Mouse (Mus musculus) embryonic facial prominence, embryonic 11.5 days (tissue): ENCODE measurements around the gene Lmnb2. TPM values are rescaled to one million over a fixed set of nuclear protein-coding genes. Genes with fewer than 3 reads are reported as not detected.

Source experiments
- ATAC-seq: fragments of 200-750 bp; cut with Nextera tagmentation; replicated peaks from 2 replicates; pipeline ENCODE4 v1.8.0; 2017; ENCODE audit warnings: low read depth; ENCODE audit not compliant: insufficient number of reproducible peaks, low FRiP score, low TSS enrichment
- DNase-seq: peaks from one replicate; pipeline ENCODE4 v3.0.0-alpha.2; 2015; ENCODE audit warnings: low spot score
- H3K27ac ChIP-seq: fragments of 300-500 bp; sonication (generic); replicated peaks from 2 replicates; pipeline ENCODE4 v1.5.1; 2014; ENCODE audit warnings: mild to moderate bottlenecking, low read depth, low read length, control low read depth
- H3K27me3 ChIP-seq: fragments of 300-500 bp; sonication (generic); 2 replicates; pipeline ENCODE4 v1.6.1; 2014; ENCODE audit warnings: mild to moderate bottlenecking, low read length, moderate library complexity, mixed read lengths; ENCODE audit not compliant: control insufficient read depth, insufficient read depth
- H3K36me3 ChIP-seq: fragments of 300-500 bp; sonication (generic); replicated peaks from 2 replicates; pipeline ENCODE4 v1.6.1; 2014; ENCODE audit warnings: low read depth, mild to moderate bottlenecking, low read length, moderate library complexity, mixed read lengths; ENCODE audit not compliant: control insufficient read depth, insufficient read depth
- H3K4me1 ChIP-seq: fragments of 300-500 bp; sonication (generic); 2 replicates; pipeline ENCODE4 v1.6.1; 2014; ENCODE audit warnings: low read length, mixed read lengths; ENCODE audit not compliant: control insufficient read depth, insufficient read depth
- H3K4me2 ChIP-seq: fragments of 300-500 bp; sonication (generic); 2 replicates; pipeline ENCODE4 v1.6.1; 2014; ENCODE audit warnings: low read depth, mild to moderate bottlenecking, control low read depth, low read length, moderate library complexity
- H3K4me3 ChIP-seq: fragments of 300-500 bp; sonication (generic); 2 replicates; pipeline ENCODE4 v1.5.1; 2014; ENCODE audit warnings: low read depth, low read length, control low read depth
- H3K9ac ChIP-seq: fragments of 300-500 bp; sonication (generic); replicated peaks from 2 replicates; pipeline ENCODE4 v1.6.1; 2014; ENCODE audit warnings: mild to moderate bottlenecking, control low read depth, low read length
- H3K9me3 ChIP-seq: fragments of 300-500 bp; sonication (generic); replicated peaks from 2 replicates; pipeline ENCODE4 v1.6.1; 2016; ENCODE audit warnings: mild to moderate bottlenecking, low read length, inconsistent platforms, mixed read lengths; ENCODE audit not compliant: control insufficient read depth
- WGBS: fragments of 180-500 bp; shearing (Covaris S2); extraction: QIAGEN DNeasy Blood & Tissue Kit; methylation state at CpG from one replicate; pipeline ENCODE4 v1.1.7; 2014; 5-methylcytosine and 5-hydroxymethylcytosine counted together
- polyA plus RNA-seq: library from polyadenylated mRNA; unstranded; fragments of >200 nt; fragmentation: Nextera tagmentation; extraction: Ambion mirVana; gene quantifications from 2 replicates; pipeline ENCODE4 v1.2.1, GENCODE M21; 2014

Lmnb2 gene
- polyA plus RNA-seq, 1 experiment from 2014 or later: 18.4 TPM

- H3K9me3 ChIP-seq: no peaks in the 10 kb centered on the region
- DNase-seq (no peak), ATAC-seq (no peak)
- no peaks in the 10 kb centered on the region for H3K36me3 ChIP-seq
- H3K27me3 ChIP-seq: no peaks in the 10 kb centered on the region
- no peak overlapping the region for H3K27ac ChIP-seq
- WGBS: 48% methylated on average over 8 of the region's 8 CpGs
- no peak overlapping the region for H3K4me2 ChIP-seq
- peaks cover 9% of the 10 kb centered on the region for H3K4me1 ChIP-seq
- H3K9ac ChIP-seq: no peak overlapping the region
- no peak overlapping the region for H3K4me3 ChIP-seq
Measured at GRCm38 (mm10) chr10:80942919-80943318, 24.9 kb upstream of the Lmnb2 start.

GRCm38 (mm10) chr10:80940988-80941347, 22.9 kb upstream of the Lmnb2 start:
- no peak overlapping the region for H3K4me3 ChIP-seq
- no peak overlapping the region for H3K4me2 ChIP-seq
- no peak for ATAC-seq
- 0 out of 2 replicates have a peak, but pooled peaks cover 4% of the 10 kb centered on the region for H3K27me3 ChIP-seq
- no peak for DNase-seq
- WGBS: 86% methylated on average over 2 of the region's 2 CpGs
- H3K36me3 ChIP-seq: no peaks in the 10 kb centered on the region
- no peak overlapping the region for H3K27ac ChIP-seq
- peaks cover 23% of the 10 kb centered on the region for H3K4me1 ChIP-seq
- H3K9me3 ChIP-seq: no peaks in the 10 kb centered on the region
- H3K9ac ChIP-seq: no peak overlapping the region

- peaks cover 25% of the 10 kb centered on the region for H3K4me1 ChIP-seq
- DNase-seq (no peak), ATAC-seq (no peak)
- H3K9ac ChIP-seq: no peak overlapping the region
- H3K27ac ChIP-seq: no peak overlapping the region
- H3K27me3 ChIP-seq: 0 out of 2 replicates have a peak, but pooled peaks cover 4% of the 10 kb centered on the region
- H3K4me2 ChIP-seq: no peak overlapping the region; the same call in 1 of the 2 replicates
- H3K4me3 ChIP-seq: no peak overlapping the region
- no peaks in the 10 kb centered on the region for H3K36me3 ChIP-seq
- 40% methylated on average over 8 of the region's 8 CpGs for WGBS
- no peaks in the 10 kb centered on the region for H3K9me3 ChIP-seq
Measured at GRCm38 (mm10) chr10:80940320-80940987, 22.4 kb upstream of the Lmnb2 start.

- H3K9me3 ChIP-seq: no peaks in the 10 kb centered on the region
- peak overlapping the region; percentile 47 for H3K9ac ChIP-seq
- DNase-seq (peak; percentile 86), ATAC-seq (peak; percentile 16)
- H3K36me3 ChIP-seq: no peaks in the 10 kb centered on the region
- peak overlapping the region; percentile 56; the same call in 1 of the 2 replicates for H3K27ac ChIP-seq
- H3K4me1 ChIP-seq: peaks cover 25% of the 10 kb centered on the region
- 0 out of 2 replicates have a peak, but pooled peaks cover 4% of the 10 kb centered on the region for H3K27me3 ChIP-seq
- H3K4me2 ChIP-seq: peak overlapping the region; percentile 79
- 7% methylated on average over 28 of the region's 28 CpGs for WGBS
- peak overlapping the region; percentile 36 for H3K4me3 ChIP-seq
Measured at GRCm38 (mm10) chr10:80939671-80940070, 21.6 kb upstream of the Lmnb2 start.

GRCm38 (mm10) chr10:80938831-80939550, 20.9 kb upstream of the Lmnb2 start:
- Histone ChIP-seq H3K36me3 (no peaks in the 10 kb centered on the region), H3K4me2 (peak overlapping the region; percentile 79), H3K27me3 (peaks cover 10% of the 10 kb centered on the region), H3K4me3 (peak overlapping the region; percentile 36; the same call in 1 of the 2 replicates), H3K27ac (peak overlapping the region; percentile 56; the same call in 1 of the 2 replicates), H3K9me3 (no peaks in the 10 kb centered on the region), H3K4me1 (peaks cover 25% of the 10 kb centered on the region), H3K9ac (peak overlapping the region; percentile 2)
- 12% methylated on average over 15 of the region's 15 CpGs for WGBS
- ATAC-seq (peak; percentile 53; the same call in 1 of the 2 replicates), DNase-seq (peak; percentile 68)

- no peak overlapping the region for H3K27ac ChIP-seq
- H3K9ac ChIP-seq: no peak overlapping the region; the same call in 1 of the 2 replicates
- 26% methylated on average over 8 of the region's 8 CpGs for WGBS
- no peaks in the 10 kb centered on the region for H3K36me3 ChIP-seq
- H3K4me3 ChIP-seq: no peak overlapping the region
- 0 out of 2 replicates have a peak overlapping the region, but pooled peaks have one; percentile 7 for H3K4me2 ChIP-seq
- peaks cover 34% of the 10 kb centered on the region for H3K4me1 ChIP-seq
- no peaks in the 10 kb centered on the region for H3K9me3 ChIP-seq
- DNase-seq (no peak), ATAC-seq (no peak)
- peaks cover 23% of the 10 kb centered on the region for H3K27me3 ChIP-seq
Measured at GRCm38 (mm10) chr10:80937646-80938045, 19.6 kb upstream of the Lmnb2 start.

GRCm38 (mm10) chr10:80936810-80937164, 18.7 kb upstream of the Lmnb2 start:
- ATAC-seq (0 out of 2 replicates have a peak, but pooled peaks have one; percentile 1), DNase-seq (no peak)
- H3K27me3 ChIP-seq: peaks cover 32% of the 10 kb centered on the region
- H3K4me3 ChIP-seq: peak overlapping the region; percentile 28
- H3K36me3 ChIP-seq: no peaks in the 10 kb centered on the region
- H3K9me3 ChIP-seq: no peaks in the 10 kb centered on the region
- H3K27ac ChIP-seq: peak overlapping the region; percentile 47; the same call in 1 of the 2 replicates
- peaks cover 38% of the 10 kb centered on the region for H3K4me1 ChIP-seq
- H3K4me2 ChIP-seq: peak overlapping the region; percentile 58
- H3K9ac ChIP-seq: peak overlapping the region; percentile 46
- 11% methylated on average over 6 of the region's 6 CpGs for WGBS
